Mouse (Mus musculus) layer of hippocampus, postnatal 36 days (tissue): Measurements from ENCODE around the gene Arl10. TPM values are rescaled to one million over a fixed set of nuclear protein-coding genes. Genes with fewer than 3 reads are reported as not detected.
A peak's percentile ranks its signal among the peaks of the same experiment; 100 is the strongest.
"Not testable (repeated sequence)": the region's sequence is repeated elsewhere in the genome, so short reads cannot be mapped to it uniquely, and the experiment has no call there.

Source experiments
- DNase-seq, 2 experiments: peaks; one replicate each; pipeline ENCODE4 v3.0.0; 2022
- total RNA-seq, 2 experiments: library from RNA; stranded (reverse); gene quantifications; 2 replicates each; pipeline ENCODE4 v1.2.3; 2021

The Arl10 gene
- total RNA-seq, 2 experiments from 2014 or later = 35.2 to 36.2 TPM

- DNase-seq = no peak
Observed at GRCm38 (mm10) chr13:54582860-54583259, 8.0 kb downstream of the Arl10 start.

DNA sequence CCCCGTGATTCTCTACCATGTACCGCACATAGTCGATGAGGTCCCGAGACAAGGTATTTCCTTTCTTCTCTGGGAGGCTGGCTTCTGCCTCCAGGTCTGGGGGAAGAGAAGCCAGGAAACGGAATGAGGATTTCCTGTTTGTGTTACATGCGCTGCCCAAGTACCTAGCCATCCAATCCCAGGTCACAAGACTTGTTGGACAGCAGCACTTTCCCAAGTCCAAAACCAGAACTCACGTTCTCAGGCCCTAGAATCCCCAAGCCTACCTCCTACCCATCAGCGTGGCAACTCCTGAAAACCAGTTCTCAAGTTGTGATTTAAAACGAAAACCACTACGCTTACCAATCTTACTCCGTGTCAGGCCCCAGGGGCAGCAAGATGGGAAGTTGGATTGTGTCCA lies 11.0 kb downstream of the Arl10 start:
- no peak for DNase-seq

DNA sequence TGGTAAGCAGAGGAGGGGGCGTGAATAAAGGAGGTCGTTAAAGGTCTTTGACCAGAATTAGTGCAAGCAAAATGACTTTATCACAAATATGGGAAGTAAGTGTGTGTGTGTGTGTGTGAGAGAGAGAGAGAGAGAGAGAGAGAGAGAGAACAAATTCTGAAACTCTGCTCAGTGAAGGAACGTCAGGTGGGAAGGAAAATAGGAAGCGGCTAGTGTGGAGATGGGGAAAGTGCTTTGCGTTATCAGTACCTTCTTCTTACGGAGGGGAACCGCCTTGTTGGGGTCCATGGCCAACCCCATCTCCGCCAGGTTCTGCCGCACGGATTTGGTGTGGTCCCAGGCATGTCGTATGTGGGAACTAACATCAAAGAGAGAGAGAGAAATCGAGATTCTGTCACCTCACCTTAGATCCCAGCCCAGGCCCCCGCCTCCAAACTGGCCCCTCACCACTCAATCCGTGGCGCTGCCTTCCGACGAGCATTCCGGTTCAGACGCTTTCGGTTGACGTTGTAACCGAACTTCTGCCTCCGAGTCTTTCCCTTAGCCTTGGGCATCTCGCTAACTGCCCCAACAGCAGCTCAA lies 14.7 kb downstream of the Arl10 start:
- no peak for DNase-seq

DNA sequence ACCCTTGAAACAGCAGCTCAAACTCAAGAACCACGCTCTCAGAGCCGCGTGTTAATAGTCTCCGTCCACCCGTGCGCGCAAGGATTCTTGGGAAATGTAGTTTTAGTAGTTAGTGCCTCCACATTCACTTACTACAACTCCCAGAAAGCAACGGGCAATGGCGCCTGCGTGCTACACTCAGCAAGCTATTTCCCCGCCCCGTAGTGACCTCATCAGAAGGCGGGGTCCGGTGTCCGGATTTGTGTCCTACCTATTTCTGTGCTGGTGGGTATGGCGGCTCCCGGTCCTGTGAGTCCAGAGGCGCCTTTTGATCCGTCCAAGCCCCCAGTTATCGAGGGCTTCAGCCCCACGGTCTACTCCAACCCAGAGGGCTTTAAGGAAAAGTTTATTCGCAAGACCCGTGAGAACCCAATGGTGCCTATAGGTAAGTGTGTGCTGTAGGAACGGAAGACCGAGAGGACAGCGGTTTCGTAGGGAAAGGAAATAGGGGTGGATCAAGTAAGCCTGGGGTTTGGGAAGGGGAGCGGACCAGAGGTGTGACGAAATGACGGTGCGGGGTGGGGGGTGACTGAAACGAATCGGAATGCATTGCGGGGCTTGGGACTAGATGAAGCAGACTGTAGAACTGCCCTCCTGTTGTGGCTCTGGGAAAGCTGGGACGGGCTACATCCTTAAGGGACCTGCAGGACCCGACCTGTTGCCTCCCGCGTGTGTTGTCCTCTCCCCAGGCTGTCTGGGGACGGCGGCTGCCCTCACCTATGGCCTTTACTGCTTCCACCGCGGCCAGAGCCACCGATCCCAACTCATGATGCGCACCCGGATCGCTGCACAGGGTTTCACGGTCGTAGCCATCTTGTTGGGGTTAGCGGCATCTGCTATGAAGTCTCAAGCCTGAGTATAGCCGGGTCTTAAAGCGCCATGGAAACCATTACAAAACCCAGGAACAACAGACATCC lies 15.5 kb downstream of the Arl10 start, which contains the start of the genes Nop16 and Higd2a:
Nop16 (minus strand) TSS at position 95 of the 956 bp plus-strand sequence.
Higd2a (plus strand) TSS at position 212 of the 956 bp plus-strand sequence.
- peak; percentile 95 to 96 for DNase-seq

DNA sequence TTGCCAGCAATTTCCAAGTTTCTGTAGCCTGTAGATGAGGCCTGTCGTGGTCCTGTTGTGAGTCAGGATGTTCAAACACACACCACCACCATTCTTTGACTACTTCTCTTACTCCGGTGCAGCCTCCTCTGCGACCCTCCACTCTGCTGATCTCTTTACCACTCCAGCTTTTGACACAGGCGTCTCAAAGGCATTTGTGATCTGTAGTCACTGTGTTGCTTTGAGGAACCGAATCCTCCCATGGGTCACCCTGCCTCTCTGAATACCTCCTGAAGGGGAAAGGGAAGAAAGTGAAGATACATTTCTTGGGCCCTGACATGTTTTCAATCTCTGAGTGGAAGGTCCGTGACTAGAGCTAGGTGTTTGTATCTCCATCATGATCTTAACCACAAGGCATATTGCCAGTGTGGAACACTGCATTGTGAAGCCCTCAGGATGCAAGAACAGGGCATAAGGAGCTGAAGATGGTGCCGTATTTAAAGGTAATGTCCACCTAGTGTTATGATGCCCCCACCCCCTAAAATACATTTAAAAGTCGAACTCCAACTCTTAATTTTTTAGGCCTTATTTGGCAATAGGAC lies 17.1 kb downstream of the Arl10 start:
- no peak for DNase-seq

DNA sequence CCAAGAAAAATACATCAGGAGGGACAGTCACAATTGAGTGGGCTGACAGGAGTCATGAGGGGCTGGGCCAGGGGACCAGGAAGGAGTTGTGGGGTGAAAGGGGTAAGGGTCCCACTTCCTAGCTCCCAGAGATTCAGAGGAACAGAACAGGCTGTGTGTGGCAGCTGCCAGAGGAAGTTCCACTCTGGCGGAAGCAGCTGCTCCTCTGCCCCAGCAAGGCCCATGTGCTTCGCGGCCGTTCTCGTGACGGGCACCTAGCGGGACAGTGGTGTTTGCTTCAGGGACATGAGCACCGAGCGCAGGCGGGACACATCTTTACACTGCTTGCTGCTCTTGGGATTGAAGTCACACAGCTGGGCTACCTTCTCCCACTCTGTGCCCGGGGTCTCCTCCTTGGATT lies 18.8 kb downstream of the Arl10 start:
- peak in 1 of 2 experiments; percentile 19 for DNase-seq

- DNase-seq = no peak
Observed at GRCm38 (mm10) chr13:54596107-54596690, 21.4 kb downstream of the Arl10 start.

- DNase-seq = no peak
Observed at GRCm38 (mm10) chr13:54596870-54597269, 22.1 kb downstream of the Arl10 start.

DNA sequence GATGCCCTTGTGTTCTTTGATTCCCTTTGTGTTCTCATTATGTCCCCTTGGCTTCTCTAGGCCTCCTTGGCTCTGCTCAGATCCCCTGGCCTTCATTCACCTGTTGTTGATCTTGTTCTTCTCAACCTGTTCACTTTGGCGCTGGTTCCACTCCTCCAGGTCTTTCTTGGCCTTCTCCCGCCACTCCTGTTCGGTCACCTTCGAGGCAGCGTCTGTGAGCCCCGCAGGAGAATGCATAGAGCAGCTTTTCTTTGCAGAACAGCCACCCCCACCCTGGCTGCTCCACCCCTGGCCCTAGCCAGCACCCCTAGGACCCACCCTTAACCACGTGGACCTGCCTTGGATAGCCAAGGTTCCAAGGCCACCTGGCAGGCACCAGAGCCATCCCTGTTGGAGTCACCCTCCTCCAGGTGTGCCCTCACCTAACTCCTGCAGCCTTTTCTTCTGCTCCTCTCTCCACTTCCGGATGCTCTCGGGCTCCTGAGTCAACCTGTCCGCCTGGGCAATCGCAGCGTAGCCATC lies 23.9 kb downstream of the Arl10 start:
- DNase-seq = no peak

DNA sequence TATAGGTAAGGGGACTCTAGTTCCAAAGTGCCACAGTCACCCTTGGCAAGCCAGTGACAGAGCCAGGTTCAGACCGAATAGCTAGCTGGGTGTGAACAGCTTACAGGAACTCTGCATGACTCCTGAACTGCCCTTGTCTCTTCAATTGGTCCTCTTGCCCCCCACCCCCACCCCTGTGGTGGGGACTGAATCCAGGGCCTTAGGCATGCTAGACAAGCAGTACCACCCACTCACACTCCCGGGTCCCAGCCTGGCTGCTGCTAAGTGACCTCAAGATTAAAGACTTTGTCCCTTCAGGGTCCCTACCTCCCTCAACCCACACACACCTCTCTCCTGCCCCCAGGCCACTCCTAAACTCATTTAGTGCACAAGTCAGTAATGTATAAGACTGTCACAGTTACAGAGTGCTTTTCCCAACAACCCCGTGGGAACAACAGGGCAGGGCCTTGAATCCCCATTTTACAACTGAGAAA lies 27.9 kb downstream of the Arl10 start:
- no peak for DNase-seq

DNA sequence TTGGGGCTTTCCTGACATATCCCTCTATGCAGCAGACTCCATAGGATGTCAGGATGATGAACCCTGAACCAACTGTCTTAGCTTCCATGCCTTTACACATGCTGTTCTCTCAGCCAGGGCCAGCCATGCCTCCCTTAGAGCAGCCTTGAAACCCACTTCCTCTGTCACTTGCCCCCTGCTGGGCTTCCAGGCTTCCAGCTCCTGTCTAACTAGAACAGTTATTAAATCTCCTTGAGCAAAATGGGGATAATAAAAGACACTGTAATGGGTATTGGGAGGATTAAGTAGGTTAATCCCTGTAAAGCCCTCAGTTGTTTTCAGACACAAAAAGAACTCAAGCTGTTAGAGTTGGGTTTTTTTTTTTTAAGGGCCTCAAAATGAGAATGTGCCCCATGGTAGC lies 28.7 kb downstream of the Arl10 start:
- no peak for DNase-seq

- DNase-seq = no peak
Observed at GRCm38 (mm10) chr13:54604221-54604620, 29.4 kb downstream of the Arl10 start.

- no peak for DNase-seq
Observed at GRCm38 (mm10) chr13:54605426-54605825, 30.6 kb downstream of the Arl10 start.

DNA sequence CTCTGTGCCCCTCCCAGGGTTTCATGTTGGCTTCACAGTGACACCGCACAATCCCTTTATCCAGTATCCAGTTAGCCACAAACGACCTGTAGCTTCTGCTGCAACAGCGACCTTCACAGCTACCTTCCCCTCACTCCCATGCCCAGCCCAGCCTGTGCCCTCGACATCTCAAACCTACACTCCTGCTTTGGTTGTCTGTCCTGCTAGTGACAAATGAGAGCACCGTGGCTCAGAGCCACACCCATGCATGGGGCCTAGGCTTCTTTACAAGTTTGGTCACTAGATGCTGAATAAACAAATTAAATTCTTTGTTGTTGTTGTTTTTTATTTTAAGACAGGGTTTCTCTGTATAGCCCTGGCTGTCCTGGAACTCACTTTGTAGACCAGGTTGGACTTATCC lies 32.4 kb downstream of the Arl10 start:
- DNase-seq = no peak

DNA sequence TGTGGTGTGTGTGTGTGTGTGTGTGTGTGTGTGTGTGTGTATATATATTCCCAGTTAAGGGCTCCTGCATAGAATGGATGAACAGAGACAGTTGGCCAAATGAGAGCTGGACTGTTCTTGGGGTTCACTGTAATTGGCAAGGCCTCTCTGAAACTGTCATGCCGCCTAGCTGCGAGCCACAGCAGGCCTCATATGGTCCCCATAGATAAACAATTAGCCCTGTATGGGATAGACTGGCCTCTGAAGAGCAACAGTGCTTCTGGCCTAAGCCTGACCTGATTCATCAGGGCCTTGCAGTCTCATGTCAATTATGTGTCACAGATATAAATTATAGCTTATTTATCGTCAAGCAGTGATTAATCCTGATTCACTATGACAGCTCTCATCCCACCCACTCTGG lies 33.2 kb downstream of the Arl10 start:
- DNase-seq = no peak

- peak in 1 of 2 experiments; percentile 58 for DNase-seq
Observed at GRCm38 (mm10) chr13:54608666-54609065, 33.9 kb downstream of the Arl10 start.

DNA sequence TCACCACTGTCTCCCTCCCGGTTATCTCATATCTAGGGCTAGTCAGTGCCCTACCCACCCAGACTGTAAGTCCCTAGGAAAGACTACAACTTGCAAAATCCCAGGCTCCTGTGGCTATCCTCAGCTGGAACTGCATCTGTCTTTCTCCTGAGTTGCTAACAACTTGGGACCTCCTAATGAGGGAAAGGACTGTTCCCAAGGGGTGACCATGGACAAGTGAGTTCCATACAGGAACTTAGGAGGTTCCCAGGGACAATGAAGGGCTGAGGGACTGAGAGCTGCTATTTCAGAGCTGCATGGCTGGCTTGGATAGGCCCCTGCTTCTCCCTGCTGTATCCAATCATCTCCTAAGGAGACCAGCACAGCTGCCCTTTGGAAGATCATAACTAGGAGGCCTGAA lies 34.5 kb downstream of the Arl10 start:
- DNase-seq = no peak

- DNase-seq = peak in 1 of 2 experiments; percentile 32
Observed at GRCm38 (mm10) chr13:54610613-54610971, 35.8 kb downstream of the Arl10 start.

GRCm38 (mm10) chr13:54610972-54611754 lies 36.3 kb downstream of the Arl10 start, which contains the start of gene Cltb:
Gene Cltb (minus strand): TSS chr13:54611344.
- peak; percentile 92 for DNase-seq

DNA sequence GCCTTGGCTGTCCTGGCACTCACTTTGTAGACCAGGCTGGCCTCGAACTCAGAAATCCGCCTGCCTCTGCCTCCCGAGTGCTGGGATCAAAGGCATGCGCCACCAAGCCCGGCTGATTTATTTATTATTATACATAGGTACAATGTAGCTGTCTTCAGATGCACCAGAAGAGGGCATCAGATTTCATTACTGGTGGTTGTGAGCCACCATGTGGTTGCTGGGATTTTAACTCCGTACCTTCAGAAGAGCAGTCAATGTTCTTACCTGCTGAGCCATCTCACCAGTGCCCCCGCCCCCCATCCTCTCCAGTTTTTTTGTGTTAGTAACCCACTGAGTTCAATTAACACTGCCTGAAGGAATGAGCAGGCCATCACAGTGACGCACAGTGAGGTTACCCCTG lies 38.3 kb downstream of the Arl10 start:
- DNase-seq = not testable (repeated sequence)

DNA sequence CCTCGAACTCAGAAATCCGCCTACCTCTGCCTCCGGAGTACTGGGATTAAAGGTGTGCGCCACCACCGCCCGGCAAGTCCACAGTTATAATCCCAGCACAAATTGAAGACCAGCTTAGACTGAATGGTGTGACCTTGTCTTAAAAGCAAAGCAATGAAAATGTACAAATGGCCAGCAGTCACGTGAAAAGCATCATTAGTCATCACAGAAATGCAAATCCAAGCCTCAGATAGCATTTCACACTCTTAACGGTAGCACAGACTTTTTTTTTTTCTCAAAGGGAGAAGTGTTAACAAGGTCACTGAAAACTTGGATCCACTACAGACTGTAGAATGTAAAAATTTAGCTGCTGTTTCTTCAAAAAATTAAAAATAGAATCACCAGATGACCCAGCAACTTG lies 41.5 kb downstream of the Arl10 start:
- no peak for DNase-seq

- DNase-seq = no peak
Observed at GRCm38 (mm10) chr13:54616998-54617397, 42.2 kb downstream of the Arl10 start.
